Mouse (Mus musculus) CH12F3 (cell line): Measurements from ENCODE around the gene Rspry1.

Experiments
- in situ Hi-C: fragments of 300-500 bp; cut with MboI; formaldehyde crosslinking; loops from 2 replicates; pipeline ENCODE4 v1.14.3; 2020; ENCODE audit warnings: low sequenced_read_pairs

The Rspry1 gene

GRCm38 (mm10) chr8:94682732-94683524 lies 81.2 kb downstream of the Rspry1 start:
- in situ Hi-C loops, result no loop called here

DNA sequence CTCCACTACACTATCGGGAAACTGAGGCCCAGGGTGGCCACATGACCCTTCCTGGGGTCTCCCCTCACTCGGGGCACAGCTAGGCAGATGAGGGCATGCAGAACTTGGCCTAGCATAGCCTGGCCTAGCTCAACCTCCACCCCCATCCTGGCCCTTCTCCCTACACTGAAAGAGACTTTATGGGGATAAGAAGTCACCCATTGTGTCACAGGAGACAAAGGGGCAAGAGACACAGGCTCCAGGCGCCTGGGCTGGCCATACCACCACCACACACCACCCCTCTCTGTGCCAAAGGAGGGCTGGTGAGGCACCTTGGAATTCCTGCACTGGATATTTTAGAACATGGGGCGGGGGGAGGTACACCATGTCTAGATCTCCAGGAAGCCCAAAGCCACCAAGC lies 82.5 kb downstream of the Rspry1 start:
- in situ Hi-C loops, result no loop called here

GRCm38 (mm10) chr8:94685953-94686352 lies 84.2 kb downstream of the Rspry1 start:
- in situ Hi-C loops, result no loop called here

- in situ Hi-C loops, result loop anchor here (10.0 kb wide), 1 partner anchor 170 kb away; no protein-coding TSS in a partner anchor
Measured at GRCm38 (mm10) chr8:94694701-94695100, 93.0 kb downstream of the Rspry1 start.

DNA sequence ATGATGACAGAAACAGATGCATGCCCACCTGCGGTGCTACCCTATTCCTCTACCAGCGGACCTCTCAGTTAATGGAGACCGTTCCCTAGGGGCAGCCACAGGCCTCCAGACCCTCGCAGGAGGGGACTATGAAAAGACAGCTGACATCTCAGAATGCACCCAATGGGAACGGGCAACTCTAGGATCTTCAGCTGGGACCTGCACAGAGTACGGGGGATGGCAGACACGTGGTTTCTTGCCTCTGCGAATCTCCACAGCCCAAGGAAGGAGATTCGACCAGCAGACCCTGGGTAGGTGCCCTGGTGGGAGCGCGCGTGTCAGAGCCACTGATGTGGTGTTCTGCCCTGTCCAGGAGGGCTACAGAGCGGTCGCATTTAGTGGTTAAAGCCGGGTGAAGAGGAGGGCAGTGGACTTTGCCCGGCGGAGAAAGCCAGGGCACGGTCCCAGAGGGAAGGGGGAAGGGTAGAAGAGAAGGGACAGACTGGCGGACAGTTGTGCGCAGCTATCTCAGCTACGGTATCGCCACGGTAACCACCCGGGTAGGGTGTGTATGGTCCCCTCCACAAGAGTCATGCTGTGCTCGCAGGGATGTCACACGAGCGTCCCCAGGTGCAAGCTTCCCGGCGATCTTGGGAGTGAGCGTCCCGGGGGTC lies 93.7 kb downstream of the Rspry1 start:
- in situ Hi-C loops, result loop anchor here (10.0 kb wide), 1 partner anchor 171 kb away; no protein-coding TSS in a partner anchor

DNA sequence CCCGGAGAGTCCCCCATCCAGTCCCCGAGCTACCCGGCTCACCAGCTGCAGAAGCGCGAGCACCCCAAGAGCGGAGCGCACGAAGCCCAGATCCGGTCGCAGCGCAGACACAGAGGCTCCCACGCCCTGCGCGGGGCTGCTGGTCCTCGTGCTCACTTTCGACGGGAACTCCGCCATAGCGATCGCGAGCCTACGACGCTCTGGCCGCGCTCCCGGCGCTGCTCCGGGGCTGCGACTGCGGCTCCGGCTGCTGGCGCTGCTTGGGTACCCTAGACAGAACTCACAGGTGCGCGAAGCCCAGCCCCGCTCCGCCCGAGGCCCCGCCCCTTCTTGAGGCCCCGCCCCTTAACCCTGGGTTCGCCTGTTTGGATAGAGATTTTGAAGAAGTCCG lies 94.3 kb downstream of the Rspry1 start, which contains the start of gene Pllp:
Gene Pllp, minus strand, starts transcription at position 285 of the 391 bp plus-strand sequence.
- in situ Hi-C loops, result loop anchor here (10.0 kb wide), 1 partner anchor 171 kb away; no protein-coding TSS in a partner anchor

DNA sequence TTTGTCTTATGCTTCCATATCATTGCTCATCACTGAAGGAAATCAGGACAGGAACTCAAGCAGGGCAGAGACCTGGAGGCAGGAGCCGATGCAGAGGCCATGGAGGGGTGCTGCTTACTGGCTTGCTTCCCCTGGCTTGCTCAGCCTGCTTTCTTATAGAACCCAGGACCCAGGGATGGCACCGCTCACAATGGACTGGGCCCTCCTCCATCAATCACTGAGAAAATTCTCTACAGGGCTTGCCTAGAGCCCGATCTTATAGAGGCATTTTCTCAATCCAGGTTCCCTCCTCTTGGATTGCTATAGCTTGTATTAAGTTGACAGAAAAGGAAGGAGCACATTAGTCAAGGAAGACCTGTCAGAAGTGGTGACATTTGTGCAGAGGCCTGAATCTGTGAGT lies 94.8 kb downstream of the Rspry1 start:
- in situ Hi-C loops, result loop anchor here (10.0 kb wide), 1 partner anchor 172 kb away; no protein-coding TSS in a partner anchor

- in situ Hi-C loops, result loop anchor here (10.0 kb wide), 1 partner anchor 173 kb away; no protein-coding TSS in a partner anchor
Measured at GRCm38 (mm10) chr8:94697956-94698355, 96.2 kb downstream of the Rspry1 start.

GRCm38 (mm10) chr8:94699366-94699765 lies 97.6 kb downstream of the Rspry1 start:
- in situ Hi-C loops, result loop anchor here (10.0 kb wide), 1 partner anchor 175 kb away; no protein-coding TSS in a partner anchor

GRCm38 (mm10) chr8:94700421-94700935 lies 98.7 kb downstream of the Rspry1 start:
- in situ Hi-C loops, result loop anchor here (10.0 kb wide), 1 partner anchor 124 kb away; no protein-coding TSS in a partner anchor

- in situ Hi-C loops, result loop anchor here (10.0 kb wide), 1 partner anchor 123 kb away; no protein-coding TSS in a partner anchor
Measured at GRCm38 (mm10) chr8:94702156-94702555, 100.4 kb downstream of the Rspry1 start.

DNA sequence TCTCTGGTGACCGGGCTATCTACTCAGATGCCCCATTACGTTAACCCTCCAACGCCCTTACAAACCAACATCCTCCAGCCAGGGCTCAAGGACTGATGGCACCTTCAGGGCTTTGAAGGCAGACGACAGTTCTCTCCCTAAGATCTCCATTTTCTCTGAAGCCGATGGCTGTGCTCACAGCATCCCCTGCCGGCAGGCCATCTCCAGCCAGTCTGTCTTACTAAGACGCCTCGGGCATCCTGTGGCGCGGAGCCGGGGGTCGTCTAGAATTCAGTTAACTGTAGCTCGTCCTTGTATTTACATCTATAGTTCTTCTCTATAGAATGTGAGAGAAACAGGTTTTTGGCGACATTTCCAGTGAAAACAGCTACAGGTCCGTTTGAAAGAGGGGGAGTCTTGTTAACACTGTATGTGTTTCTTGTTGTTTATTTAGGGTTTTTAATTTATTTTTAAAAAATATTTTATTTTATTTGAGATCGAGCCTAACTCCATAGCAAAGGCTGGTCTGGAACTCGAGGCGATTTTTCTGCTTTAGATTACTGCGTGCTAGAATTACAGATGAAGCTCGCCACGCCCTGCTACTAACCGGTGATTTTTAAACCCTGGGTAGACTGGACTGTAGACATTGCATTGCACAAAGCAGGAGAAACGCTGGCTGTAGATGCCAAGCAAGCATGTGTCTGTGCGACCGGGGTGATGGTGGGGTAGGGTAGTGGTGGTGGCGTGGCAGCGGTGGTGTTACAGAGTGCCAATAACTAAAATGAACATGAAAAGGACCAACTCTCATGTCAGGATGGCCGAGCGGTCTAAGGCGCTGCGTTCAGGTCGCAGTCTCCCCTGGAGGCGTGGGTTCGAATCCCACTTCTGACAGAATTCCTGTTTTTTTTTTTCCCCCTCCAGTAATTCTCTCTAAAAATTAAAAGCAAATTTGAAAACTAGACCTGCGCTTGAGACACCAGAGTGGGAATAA lies 101.4 kb downstream of the Rspry1 start:
- in situ Hi-C loops, result loop anchor here (10.0 kb wide), 1 partner anchor 122 kb away; no protein-coding TSS in a partner anchor

DNA sequence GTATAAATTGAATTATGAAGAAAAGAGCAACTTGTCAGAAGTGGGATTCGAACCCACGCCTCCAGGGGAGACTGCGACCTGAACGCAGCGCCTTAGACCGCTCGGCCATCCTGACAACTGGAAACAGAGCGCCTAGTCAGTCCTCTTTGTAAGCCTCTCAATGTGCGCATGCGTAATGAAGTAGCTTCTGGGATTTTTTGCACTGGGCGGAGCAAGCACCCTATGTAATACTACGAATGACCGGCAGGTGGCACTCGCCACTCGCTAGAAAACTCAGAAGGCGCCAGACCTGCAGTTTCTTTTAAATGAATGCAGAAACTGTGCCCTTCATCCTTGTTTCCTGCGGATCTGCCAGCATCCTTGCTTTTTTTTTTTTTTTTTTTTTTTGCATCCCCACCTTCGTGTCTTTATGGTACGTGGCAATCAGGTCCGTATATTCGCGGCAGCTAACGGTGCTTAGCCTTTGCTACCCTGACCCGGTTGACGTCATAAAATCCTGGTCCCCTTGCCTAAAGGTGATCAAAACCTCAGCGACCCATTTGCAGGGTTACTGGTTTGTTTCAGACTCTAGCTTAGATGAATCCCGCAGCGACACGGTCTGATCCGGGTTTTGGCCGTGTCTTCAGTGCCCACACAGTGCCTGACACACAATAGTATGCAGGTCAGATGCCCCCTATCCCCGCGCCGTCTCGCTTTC lies 102.4 kb downstream of the Rspry1 start:
- in situ Hi-C loops, result loop anchor here (10.0 kb wide), 1 partner anchor 121 kb away; no protein-coding TSS in a partner anchor

DNA sequence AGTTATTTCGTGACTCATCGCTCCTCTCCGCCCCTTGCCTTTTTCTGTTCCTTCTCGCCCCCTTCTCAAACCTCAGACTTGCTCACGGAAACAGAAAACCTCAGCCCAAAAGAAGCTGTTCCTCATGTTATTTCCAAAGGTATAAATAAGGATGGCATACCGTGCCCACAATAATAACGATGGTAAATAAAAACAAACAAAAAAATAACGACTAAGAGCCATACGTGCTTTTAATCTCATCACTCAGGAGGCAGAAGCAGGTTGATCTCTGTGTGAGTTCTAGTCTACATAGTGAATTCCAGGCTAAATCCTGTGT lies 102.9 kb downstream of the Rspry1 start:
- in situ Hi-C loops, result loop anchor here (10.0 kb wide), 1 partner anchor 120 kb away; no protein-coding TSS in a partner anchor

DNA sequence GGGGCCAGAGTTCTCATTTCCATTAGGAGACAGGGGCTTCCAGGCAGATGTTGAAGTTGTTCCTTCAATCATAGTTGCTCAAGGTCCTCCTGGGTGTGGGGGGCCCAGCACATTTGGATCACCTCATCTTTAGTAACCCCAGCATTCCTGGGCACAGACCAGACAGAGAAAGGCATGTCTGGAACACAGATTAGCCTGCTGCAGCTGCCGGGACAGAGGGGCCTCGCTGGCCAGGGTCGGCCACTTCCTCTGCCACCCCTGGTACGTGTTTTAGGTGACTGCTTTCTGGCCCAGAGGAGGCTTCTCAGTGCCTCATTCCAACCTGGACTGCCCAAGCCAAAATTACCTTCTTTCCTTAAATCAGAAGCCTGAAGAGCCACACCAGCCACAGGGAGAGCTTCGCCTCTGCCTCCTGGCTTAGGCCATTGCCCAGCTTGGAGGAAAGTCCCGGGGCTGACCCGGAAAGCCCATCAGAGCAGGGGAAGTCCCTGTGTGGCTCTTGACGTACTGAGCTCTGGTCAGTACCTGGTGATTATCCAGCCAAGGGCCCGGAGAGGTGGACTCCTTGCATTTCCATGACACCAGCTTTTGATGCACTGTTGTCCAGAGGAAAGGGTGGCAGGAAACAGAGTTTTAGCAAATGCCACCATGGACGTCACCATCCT lies 104.0 kb downstream of the Rspry1 start:
- in situ Hi-C loops, result loop anchor here (10.0 kb wide), 1 partner anchor 119 kb away; no protein-coding TSS in a partner anchor

- in situ Hi-C loops, result loop anchor here (10.0 kb wide), 1 partner anchor 118 kb away; no protein-coding TSS in a partner anchor
Measured at GRCm38 (mm10) chr8:94706732-94707395, 105.1 kb downstream of the Rspry1 start.
